Mouse (Mus musculus) spleen, embryonic (tissue): ENCODE measurements around the gene Shisa6.

Experiments
- CTCF ChIA-PET: fragments of 350-600 bp; sonication (Branson Sonifier 250); formaldehyde crosslinking; loops from one replicate; lab custom pipeline; 2022; lab: Charles Lee

Gene Shisa6

GRCm38 (mm10) chr11:66525371-66526045 is at the start of gene Shisa6:
Gene Shisa6 (minus strand): TSS chr11:66525964.
- CTCF ChIA-PET, result no interaction called here

GRCm38 (mm10) chr11:66573888-66574287 is 48.1 kb upstream of the Shisa6 start:
- CTCF ChIA-PET, result no interaction called here

DNA sequence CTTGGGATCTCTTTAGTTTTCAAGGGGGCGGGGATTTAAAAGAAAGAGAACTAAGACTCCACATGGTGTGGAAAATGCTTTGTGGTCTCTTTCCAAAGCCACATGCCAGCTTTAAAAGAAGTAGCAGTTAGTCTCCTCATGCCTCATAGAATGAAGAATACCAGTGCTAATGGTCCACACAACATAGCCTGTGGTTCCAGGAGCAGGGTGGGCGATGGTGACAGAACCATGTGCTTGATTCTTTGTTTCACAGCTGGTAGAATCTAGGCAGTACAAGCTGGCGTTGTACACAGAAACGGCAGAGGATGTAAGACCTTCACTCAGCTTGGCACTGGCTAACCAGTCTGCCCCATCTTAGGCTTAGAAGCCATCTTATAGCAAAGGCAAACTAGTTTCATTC is 43.3 kb upstream of the Shisa6 start:
- CTCF ChIA-PET, result no interaction called here

GRCm38 (mm10) chr11:66568386-66568791 is 42.6 kb upstream of the Shisa6 start:
- CTCF ChIA-PET, result no interaction called here

DNA sequence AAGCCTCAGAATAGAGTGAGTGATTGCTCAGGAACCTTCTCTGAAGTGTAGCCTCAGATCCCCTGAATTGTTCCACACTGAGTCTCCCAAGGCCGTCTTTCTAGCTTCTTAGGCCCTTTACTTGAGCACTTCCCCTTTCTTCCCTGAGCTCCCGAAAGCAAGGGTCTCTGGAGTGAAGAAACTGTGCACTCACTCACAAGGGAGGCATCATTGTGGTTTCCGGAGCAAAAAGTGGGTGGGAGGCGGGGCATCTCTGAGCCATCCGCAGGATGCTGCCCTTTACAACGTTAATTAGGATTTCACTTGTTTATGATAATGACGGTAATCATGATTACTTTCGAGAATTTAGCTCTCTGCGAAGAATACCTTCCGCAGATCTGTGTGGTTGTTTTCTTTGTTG is 41.6 kb upstream of the Shisa6 start:
- CTCF ChIA-PET, result no interaction called here

- CTCF ChIA-PET, result no interaction called here
Measured at GRCm38 (mm10) chr11:66562274-66562673, 36.5 kb upstream of the Shisa6 start.

- CTCF ChIA-PET, result no interaction called here
Measured at GRCm38 (mm10) chr11:66537820-66538219, 12.1 kb upstream of the Shisa6 start.

- CTCF ChIA-PET, result no interaction called here
Measured at GRCm38 (mm10) chr11:66535866-66536265, 10.1 kb upstream of the Shisa6 start.

DNA sequence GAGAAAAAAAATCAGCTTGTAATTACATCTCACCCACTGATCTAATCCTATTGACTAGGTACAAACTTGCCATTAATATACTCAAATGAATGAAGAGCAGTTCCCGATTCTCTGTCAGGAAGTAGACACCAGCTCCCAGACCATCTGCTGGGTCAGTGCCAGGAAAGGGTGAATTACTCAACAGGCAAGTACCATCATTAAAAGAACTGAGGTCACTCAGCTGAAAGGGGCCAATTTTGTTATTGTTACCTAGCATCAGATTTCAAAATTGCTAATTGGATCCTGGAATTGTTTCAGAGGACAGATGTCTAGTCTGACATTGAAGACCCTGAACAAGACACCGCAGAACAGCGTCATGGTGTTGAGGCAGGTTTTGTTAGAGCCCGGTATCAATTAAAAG is 9.4 kb upstream of the Shisa6 start:
- CTCF ChIA-PET, result no interaction called here

DNA sequence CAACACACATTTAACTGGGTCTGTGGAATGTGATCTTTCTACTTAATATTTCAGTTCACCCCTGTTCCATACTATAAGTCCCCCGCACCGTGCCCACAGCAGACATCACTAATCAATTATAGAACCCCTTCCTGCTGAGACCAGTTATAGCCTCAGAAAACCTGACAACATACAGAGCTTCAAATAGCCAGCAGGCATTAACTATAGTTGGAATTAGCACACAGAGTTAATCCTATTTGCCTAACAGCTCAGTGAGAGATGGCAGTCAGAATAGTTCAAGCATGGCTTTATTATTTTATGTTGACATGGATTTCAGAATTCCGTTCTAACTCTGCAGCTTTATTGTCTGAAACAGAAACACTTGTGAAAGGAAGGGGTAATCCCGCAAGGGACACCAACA is 8.5 kb upstream of the Shisa6 start:
- CTCF ChIA-PET, result no interaction called here

- CTCF ChIA-PET, result no interaction called here
Measured at GRCm38 (mm10) chr11:66528146-66528545, 2.4 kb upstream of the Shisa6 start.

DNA sequence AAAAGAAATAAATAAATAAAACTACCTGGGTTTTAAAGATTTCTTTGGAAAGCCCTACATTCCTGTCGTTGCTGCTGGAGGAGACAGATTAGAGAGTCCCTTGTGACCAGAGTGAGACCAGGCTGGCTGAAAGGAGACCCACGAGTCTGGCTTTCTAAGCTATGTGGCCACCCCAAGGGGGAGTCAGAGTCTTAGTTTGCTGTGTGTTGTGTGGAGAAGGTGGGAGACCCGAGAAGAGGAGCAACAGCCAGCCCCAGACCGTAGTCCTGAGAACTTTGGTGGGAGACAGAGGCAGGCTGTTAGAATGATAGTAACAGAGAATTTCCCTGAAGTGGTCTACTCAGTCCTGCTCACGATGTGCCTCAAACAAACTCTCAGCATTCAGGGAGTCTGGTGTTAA is 1.6 kb upstream of the Shisa6 start:
- CTCF ChIA-PET, result no interaction called here

GRCm38 (mm10) chr11:66526981-66527320 is 1.2 kb upstream of the Shisa6 start:
- CTCF ChIA-PET, result no interaction called here

GRCm38 (mm10) chr11:66526046-66526980 is 549 bp upstream of the Shisa6 start:
- CTCF ChIA-PET, result no interaction called here

- CTCF ChIA-PET, result no interaction called here
Measured at GRCm38 (mm10) chr11:66524251-66524650, 1.5 kb downstream of the Shisa6 start.

- CTCF ChIA-PET, result no interaction called here
Measured at GRCm38 (mm10) chr11:66522376-66522775, 3.4 kb downstream of the Shisa6 start.

GRCm38 (mm10) chr11:66519386-66519785 is 6.4 kb downstream of the Shisa6 start:
- CTCF ChIA-PET, result interaction anchor here (0.7 kb wide), 1 partner anchor 53 kb away, joined by 5 read pairs; no protein-coding TSS in a partner anchor

- CTCF ChIA-PET, result no interaction called here
Measured at GRCm38 (mm10) chr11:66514346-66514745, 11.4 kb downstream of the Shisa6 start.

DNA sequence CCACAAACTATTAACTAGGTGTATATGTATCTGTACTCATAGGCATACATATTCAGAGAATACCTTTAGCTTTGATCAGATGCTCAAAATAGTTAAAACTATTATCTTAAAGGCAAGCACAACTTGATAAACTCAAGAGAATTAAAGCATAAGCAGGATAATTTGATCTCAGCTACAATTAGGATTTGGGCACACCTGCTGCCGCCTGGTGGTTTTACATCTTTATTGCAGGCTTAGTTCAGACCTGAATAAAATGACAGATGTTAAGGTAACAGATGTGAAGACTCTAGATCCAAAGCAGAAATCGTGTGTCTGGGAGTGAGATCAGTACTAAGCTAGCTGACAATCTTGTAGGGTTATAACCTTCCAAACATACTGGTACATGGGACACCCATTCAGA is 24.8 kb downstream of the Shisa6 start:
- CTCF ChIA-PET, result no interaction called here

DNA sequence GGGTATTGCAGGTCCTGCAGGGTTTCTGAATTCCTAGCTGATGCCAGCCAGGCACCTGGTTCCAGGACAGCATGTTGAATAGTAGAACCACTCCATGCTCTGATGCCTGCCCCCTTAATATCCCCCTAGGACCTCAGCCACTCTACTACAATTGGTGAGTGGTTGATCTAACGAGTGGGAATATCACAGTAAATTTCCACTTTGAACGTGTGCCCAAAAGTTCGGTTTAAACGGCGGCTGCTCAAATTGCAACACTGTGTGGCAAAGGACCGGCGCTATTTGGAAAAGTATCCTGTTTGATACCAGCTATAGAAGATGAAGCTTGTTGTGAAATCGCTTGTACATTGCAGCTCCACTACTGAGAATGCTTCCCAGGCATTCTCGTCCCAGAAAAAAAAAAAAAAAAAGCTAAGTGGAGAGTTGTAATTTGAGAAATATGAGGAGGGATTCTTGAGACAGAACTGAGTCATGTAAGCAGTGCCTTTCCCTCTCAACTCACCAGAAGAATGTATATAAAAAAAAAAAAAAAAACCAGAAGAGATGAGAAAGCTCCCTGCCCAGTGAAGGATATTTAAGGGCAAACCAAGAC is 26.8 kb downstream of the Shisa6 start:
- CTCF ChIA-PET, result no interaction called here

DNA sequence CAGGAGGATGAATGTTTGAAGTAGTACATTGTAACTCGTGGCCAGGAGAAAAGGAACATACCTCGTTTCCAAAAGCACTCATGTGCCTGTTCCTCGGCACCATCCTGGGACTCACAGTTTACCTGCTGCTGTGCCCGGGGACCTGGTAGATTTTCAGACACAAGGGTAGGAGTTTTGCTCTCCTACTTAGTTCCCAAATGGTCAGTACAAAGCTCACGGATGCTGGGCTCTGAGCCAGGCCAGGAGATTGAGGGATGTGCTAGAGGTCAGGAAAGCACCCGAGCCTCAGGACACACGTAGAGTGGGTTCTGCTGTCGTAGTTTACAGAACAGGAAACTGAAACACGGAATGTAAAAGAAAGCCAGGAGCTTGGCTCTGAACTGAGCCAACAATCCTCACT is 29.5 kb downstream of the Shisa6 start:
- CTCF ChIA-PET, result no interaction called here

DNA sequence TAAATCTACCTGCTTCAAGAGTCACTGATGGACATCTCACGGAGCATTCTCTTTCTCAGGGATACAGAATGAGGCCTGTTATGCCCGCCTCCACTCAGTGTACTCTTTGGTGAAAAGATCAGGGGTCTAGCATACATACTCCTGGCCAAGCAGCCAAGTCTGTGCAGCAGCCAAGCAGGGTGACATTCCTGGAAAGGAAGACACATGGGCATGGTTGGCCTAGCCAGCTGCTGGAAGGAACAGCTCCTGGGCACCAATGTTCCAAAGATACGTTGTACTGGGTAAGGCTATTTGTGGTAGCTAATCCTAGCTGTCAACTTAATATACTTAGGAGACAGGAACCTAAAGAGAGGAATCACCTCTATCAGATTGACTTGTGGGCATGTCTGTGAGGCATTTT is 31.4 kb downstream of the Shisa6 start:
- CTCF ChIA-PET, result no interaction called here

- CTCF ChIA-PET, result no interaction called here
Measured at GRCm38 (mm10) chr11:66487765-66488164, 38.0 kb downstream of the Shisa6 start.
